Mouse (Mus musculus) MEL (cell line): ENCODE results near the gene Gm3952. TPM values are rescaled to one million over a fixed set of nuclear protein-coding genes. Genes with fewer than 3 reads are reported as not detected.

Experiments
- POLR2AphosphoS2 ChIP-seq: IDR thresholded peaks from 2 replicates; pipeline ENCODE4 v1.6.1; 2011; ENCODE audit warnings: low read length, improper control_type of control experiment
- POLR2AphosphoS5 ChIP-seq: IDR thresholded peaks from 2 replicates; pipeline ENCODE4 v1.6.1; 2012; ENCODE audit warnings: low read depth, borderline replicate concordance, mild to moderate bottlenecking, inconsistent platforms, low read length, moderate library complexity, mixed read lengths
- polyA plus RNA-seq, 2 experiments: library from polyadenylated mRNA; stranded (reverse) in 1 of 2; unstranded in 1 of 2; fragments of >175 nt in 1 of 2; fragments of >200 nt in 1 of 2; gene quantifications; 2 replicates each; pipeline versions ENCODE4 v1.2.1 to v1.2.4; 2012; ENCODE audit warnings: low replicate concordance in 2 of 2, low read depth in 1 of 2; ENCODE audit not compliant: insufficient read length in 2 of 2, insufficient read depth in 1 of 2, missing spikeins in 1 of 2
- total RNA-seq: library from RNA; depleted of rRNA; stranded (reverse); fragments of 300-350 nt; gene quantifications from 2 replicates; pipeline ENCODE4 v1.2.3, GENCODE M21; 2012; rRNA removed

The Gm3952 gene
- total and polyA plus RNA-seq, 3 experiments = not detected

DNA sequence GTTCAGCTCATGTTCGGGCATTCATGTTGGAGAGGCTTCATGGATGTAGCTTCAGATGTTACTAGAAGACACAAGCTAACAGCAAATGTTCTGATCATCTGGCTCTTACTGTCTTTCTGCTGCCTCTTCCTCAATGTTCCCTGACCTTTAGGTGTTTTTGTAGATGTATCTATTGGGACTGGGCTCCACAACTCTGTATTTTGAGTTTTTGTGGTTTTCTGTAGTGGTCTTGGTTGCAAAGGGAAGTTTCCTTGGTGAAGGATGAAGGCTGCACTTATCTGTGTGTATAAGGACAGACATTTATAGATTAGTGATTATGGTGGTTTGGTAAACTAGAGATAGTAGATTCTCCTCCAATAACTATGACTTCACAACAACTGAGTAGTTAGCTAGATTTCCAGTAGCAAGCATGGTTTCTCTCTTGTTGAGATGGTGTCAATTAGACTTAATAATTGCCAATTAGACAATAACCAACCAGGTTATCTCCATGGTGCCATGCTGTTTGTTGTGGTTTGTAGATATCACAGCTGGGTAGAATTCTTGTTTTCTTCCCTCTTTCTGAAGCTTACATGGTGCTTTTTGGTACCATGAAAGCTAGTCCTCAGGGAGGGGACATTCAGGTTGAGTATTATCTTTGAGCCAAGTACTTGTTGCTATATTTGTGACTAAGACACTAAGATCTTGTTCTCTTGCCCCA, 101.6 kb downstream of the Gm3952 start (continued):
- TF ChIP-seq POLR2AphosphoS2 = no peak
- TF ChIP-seq POLR2AphosphoS5 = no peak

Other genes starting within 250 kb of the Gm3952 start
- 73.7 and 76.7 TPM in 2 replicates for gene Itgb1, start 113.0 kb downstream of the Gm3952 start, total RNA-seq
- 100 to 1,000 TPM; 114 to 189 TPM for gene Itgb1, start 113.0 kb downstream of the Gm3952 start, polyA plus RNA-seq